Mouse (Mus musculus): ENCODE measurements around the gene Timp1.

DNA sequence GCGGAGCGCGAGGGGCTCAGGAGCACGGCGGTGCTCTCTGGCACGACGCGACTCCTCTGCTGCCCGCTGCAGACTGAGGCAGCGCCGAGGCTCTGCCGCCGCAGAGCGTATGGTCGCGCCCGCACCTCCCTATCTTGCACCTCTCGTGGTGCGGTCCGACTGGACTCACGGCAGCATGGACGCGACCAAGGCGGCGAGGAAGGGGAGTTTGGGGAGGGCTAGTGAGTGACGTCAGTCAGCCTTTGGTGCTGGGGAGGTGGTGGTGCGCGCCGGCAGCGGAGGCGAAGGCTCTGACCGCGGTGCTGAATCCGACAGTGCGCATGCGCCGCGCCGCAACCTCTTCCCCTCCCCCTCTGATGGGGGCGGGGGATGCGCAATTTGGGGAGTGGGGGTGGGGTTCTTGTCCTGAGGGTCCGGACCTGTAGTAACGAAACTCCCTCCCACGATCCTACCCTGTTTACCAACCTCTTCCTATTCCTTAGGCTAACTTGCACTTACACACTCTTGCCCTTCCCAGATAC lies 50.9 kb downstream of the Timp1 start, which contains the start of gene Syn1:
- TF ChIP-seq CTCF (IDR thresholded peaks at IDR 0.05; ENCODE audit: low read depth): no peak
- no peak for TF ChIP-seq EP300 (optimal IDR thresholded peaks at IDR 0.05)

Data from stomach, postnatal 0 days (tissue).